Mouse (Mus musculus) embryonic fibroblast, embryonic 13.5 days (primary cell): ENCODE results near the gene Lama5.

Experiments
- CTCF ChIP-seq: IDR thresholded peaks from 2 replicates; pipeline ENCODE4 v1.5.1; 2011; ENCODE audit warnings: mild to moderate bottlenecking, control low read depth, low read length, moderate library complexity, borderline replicate concordance; ENCODE audit not compliant: insufficient read depth
- POLR2A ChIP-seq: IDR thresholded peaks from 2 replicates; pipeline ENCODE4 v1.6.1; 2011; ENCODE audit warnings: low read depth, mild to moderate bottlenecking, control low read depth, low read length, moderate library complexity

DNA sequence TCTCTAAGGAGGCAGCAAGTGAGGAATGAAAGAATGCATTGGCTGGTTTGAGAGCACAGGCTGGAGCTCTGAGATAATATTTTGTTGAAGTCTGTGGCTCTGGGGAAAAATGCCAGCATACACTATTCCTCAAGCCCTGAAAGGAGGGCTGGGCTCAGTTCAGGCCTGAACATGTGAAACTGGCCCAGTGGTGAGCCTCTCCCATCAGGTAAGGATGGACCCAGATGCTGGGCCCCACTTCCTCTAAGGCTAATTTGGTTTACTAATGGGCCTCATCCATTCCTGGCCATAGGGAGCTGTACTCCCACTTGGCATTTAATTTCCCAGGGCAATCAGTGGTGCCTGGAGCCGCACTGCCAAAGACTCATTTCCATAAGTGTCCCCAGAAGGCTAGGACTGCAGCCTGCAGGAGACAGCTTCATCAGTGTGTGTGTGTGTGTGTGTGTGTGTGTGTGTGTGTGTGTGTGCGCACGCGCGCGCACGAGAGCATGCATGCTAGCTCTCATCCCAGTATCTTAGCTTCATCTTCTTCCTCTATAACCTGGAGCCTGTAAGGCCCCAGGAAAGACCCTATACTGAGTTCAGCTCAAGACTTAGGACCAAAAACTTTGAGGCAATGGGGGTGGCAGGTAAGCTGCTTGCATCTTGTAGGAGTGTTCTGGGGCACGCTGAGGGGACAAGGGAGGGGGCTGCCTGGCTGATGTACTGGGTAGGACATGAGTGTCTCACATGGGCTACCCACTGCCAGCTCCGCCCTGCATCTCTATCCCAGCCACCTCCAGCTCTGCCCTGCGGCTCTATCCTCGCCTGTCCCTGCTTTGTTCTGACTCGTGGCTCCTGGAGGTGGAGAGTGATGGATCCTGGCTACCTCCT, 20.3 kb downstream of the Lama5 start:
- TF ChIP-seq CTCF (no peak), POLR2A (no peak)
